In genomic region chr4:45108456-45109110, GRCm38 (mm10) we compare ENCODE assay signal across 8 mouse cellular contexts. TPM values are rescaled to one million over a fixed set of nuclear protein-coding genes. Genes with fewer than 3 reads are reported as not detected.
DNase-seq lines count a peak whose midpoint lies in the region; ATAC-seq and TF ChIP-seq lines count a peak whose summit lies in the region.

No protein-coding gene starts in this region.

- no peak for TF ChIP-seq POLR2A in kidney, adult 2 months (IDR thresholded peaks at IDR 0.05; ENCODE audit: low read depth, low read length)
- TF ChIP-seq POLR2A in limb, embryonic 14.5 days (IDR thresholded peaks at IDR 0.05; ENCODE audit: borderline replicate concordance, extremely low read depth, insufficient read depth, insufficient read length): no peak

- H3K9ac ChIP-seq in embryonic facial prominence, embryonic 13.5 days: 0 out of 2 replicates have a peak overlapping the region, but pooled peaks have one; percentile 16
- no peak overlapping the region for H3K9ac ChIP-seq in limb, embryonic 14.5 days (ENCODE audit: low read depth, low read length, severe bottlenecking)

- peak overlapping the region; percentile 80 for H3K4me2 ChIP-seq in embryonic facial prominence, embryonic 13.5 days
- no peak overlapping the region; the same call in 1 of the 2 replicates for H3K4me2 ChIP-seq in limb, embryonic 14.5 days (replicated peaks; ENCODE audit: low read depth, low read length, severe bottlenecking)

- H3K4me3 ChIP-seq in kidney, adult 2 months (ENCODE audit: insufficient read depth, low read depth, low read length): no peak overlapping the region
- peak overlapping the region; percentile 94; the same call in 1 of the 2 replicates for H3K4me3 ChIP-seq in embryonic facial prominence, embryonic 13.5 days
- peak overlapping the region; percentile 75 for H3K4me3 ChIP-seq in limb, embryonic 14.5 days (replicated peaks; ENCODE audit: low read length)

- H3K4me1 ChIP-seq in kidney, adult 2 months (ENCODE audit: control insufficient read depth, insufficient read depth, low read length): peaks cover 5% of the 10 kb centered on the region; the same call in 1 of the 2 replicates
- H3K4me1 ChIP-seq in embryonic facial prominence, embryonic 13.5 days: peaks cover 9% of the 10 kb centered on the region
- peaks cover 5% of the 10 kb centered on the region for H3K4me1 ChIP-seq in limb, embryonic 14.5 days (ENCODE audit: control insufficient read depth, insufficient read depth, low read length)

- H3K27ac ChIP-seq in kidney, adult 2 months (ENCODE audit: insufficient read depth, low read depth, low read length): no peak overlapping the region
- H3K27ac ChIP-seq in embryonic facial prominence, embryonic 13.5 days: no peak overlapping the region
- H3K27ac ChIP-seq in limb, embryonic 14.5 days (replicated peaks; ENCODE audit: low read depth, low read length): no peak overlapping the region

- ATAC-seq in embryonic facial prominence, embryonic 13.5 days (ENCODE audit: insufficient number of reproducible peaks, insufficient read depth, low FRiP score, low TSS enrichment, low read depth): no peak
- ATAC-seq in limb, embryonic 14.5 days (ENCODE audit: low FRiP score, low read depth): no peak
- no peak for ATAC-seq in megakaryocyte-erythroid progenitor cell, adult 5-6 weeks (replicated peaks; ENCODE audit: low FRiP score, low TSS enrichment, poor library complexity, severe bottlenecking)

- H3K36me3 ChIP-seq in kidney, adult 2 months (ENCODE audit: control insufficient read depth, insufficient read depth, low read length): no peaks in the 10 kb centered on the region; the same call in 1 of the 2 replicates
- peaks cover 17% of the 10 kb centered on the region for H3K36me3 ChIP-seq in embryonic facial prominence, embryonic 13.5 days
- peaks cover 19% of the 10 kb centered on the region for H3K36me3 ChIP-seq in limb, embryonic 14.5 days (ENCODE audit: control insufficient read depth, insufficient read depth, low read length)

- WGBS in kidney, adult 2 months: 63% methylated on average over 8 of the region's 8 CpGs
- WGBS in embryonic facial prominence, embryonic 13.5 days: 67% methylated on average over 8 of the region's 8 CpGs
- 63% methylated on average over 8 of the region's 8 CpGs for WGBS in limb, embryonic 14.5 days

- TF ChIP-seq CTCF in kidney, adult 2 months (conservative IDR thresholded peaks at IDR 0.05; ENCODE audit: insufficient read depth, insufficient read length, low read depth, low read length): no peak

- DNase-seq in kidney, adult 18-20 months: peak; percentile 5
- no peak for DNase-seq in kidney, adult 2 months
- peak; percentile 89 for DNase-seq in ES-CJ7 (ENCODE audit: low read depth, low spot score)
- DNase-seq in limb, embryonic 14.5 days (ENCODE audit: low spot score): no peak
- DNase-seq in adrenal gland, adult 18-20 months (ENCODE audit: low spot score in 2 of 2): no peak
- no peak for DNase-seq in embryo, embryonic 10.5 days (ENCODE audit: low spot score)

- H3K9me3 ChIP-seq in embryonic facial prominence, embryonic 13.5 days: no peaks in the 10 kb centered on the region
- no peaks in the 10 kb centered on the region for H3K9me3 ChIP-seq in limb, embryonic 14.5 days (ENCODE audit: control insufficient read depth, low read length)

- no peaks in the 10 kb centered on the region for H3K27me3 ChIP-seq in kidney, adult 2 months (replicated peaks; ENCODE audit: control insufficient read depth, insufficient read depth, low read length)
- H3K27me3 ChIP-seq in embryonic facial prominence, embryonic 13.5 days: no peaks in the 10 kb centered on the region
- no peaks in the 10 kb centered on the region for H3K27me3 ChIP-seq in limb, embryonic 14.5 days (ENCODE audit: control insufficient read depth, insufficient read depth, low read length)

RNA-seq across cellular contexts. Expression of gene Tomm5, which starts 0.7 kb away (rescaled TPM):
- 121 and 155 TPM in 2 replicates for polyA plus RNA-seq in kidney, adult 2 months (2012; rRNA removed)
- polyA plus RNA-seq in embryonic facial prominence, embryonic 13.5 days (2015; fragmentation: Nextera tagmentation; extraction: Ambion mirVana): 209 and 224 TPM in 2 replicates
- 152 and 176 TPM in 2 replicates for polyA plus RNA-seq in limb, embryonic 14.5 days (2012; rRNA removed)
- polyA plus RNA-seq in limb, embryonic 14.5 days (2014; fragmentation: Nextera tagmentation; extraction: Ambion mirVana): 227 and 255 TPM in 2 replicates
- 100 to 1,000 TPM in 1 of 2 experiments, 10 to 100 TPM in 1; 86.0 to 103 TPM for total RNA-seq in adrenal gland, adult 18-20 months (2021)
- total RNA-seq in megakaryocyte-erythroid progenitor cell, adult 5-6 weeks (2014; fragmentation: Nextera tagmentation): 384 and 535 TPM in 2 replicates
- 267 and 394 TPM in 2 replicates for total RNA-seq in megakaryocyte-erythroid progenitor cell, adult 5-6 weeks (2017)

RNA-seq across cellular contexts. Expression of gene Fbxo10, which starts 24.2 kb away (rescaled TPM):
- polyA plus RNA-seq in kidney, adult 2 months (2012; rRNA removed): 18.6 and 19.6 TPM in 2 replicates
- polyA plus RNA-seq in embryonic facial prominence, embryonic 13.5 days (2015; fragmentation: Nextera tagmentation; extraction: Ambion mirVana): 19.8 and 20.0 TPM in 2 replicates
- 28.9 and 34.0 TPM in 2 replicates for polyA plus RNA-seq in limb, embryonic 14.5 days (2012; rRNA removed)
- polyA plus RNA-seq in limb, embryonic 14.5 days (2014; fragmentation: Nextera tagmentation; extraction: Ambion mirVana): 15.0 and 16.4 TPM in 2 replicates
- 1 to 10 TPM; 6.9 to 8.3 TPM for total RNA-seq in adrenal gland, adult 18-20 months (2021)
- 16.8 and 21.0 TPM in 2 replicates for total RNA-seq in megakaryocyte-erythroid progenitor cell, adult 5-6 weeks (2014; fragmentation: Nextera tagmentation)
- total RNA-seq in megakaryocyte-erythroid progenitor cell, adult 5-6 weeks (2017): 10.0 and 13.4 TPM in 2 replicates

Comparison
In these comparisons a context has a peak if more than half of its experiments do, and no peak if none do; other contexts are left out.
1. DNase-seq: peak in kidney, adult 18-20 months (single experiment) and ES-CJ7 (single experiment); none in kidney, adult 2 months (single experiment), limb, embryonic 14.5 days (single experiment), adrenal gland, adult 18-20 months (0 of 2) and embryo, embryonic 10.5 days (single experiment).